In genomic region chr4:85186011-85186410, GRCm38 (mm10) we compare ENCODE assay signal across 13 mouse cellular contexts. TPM values are rescaled to one million over a fixed set of nuclear protein-coding genes. Genes with fewer than 3 reads are reported as not detected.
A peak's percentile ranks its signal among the peaks of the same experiment; 100 is the strongest.
DNase-seq lines count a peak whose midpoint lies in the region; ATAC-seq and TF ChIP-seq lines count a peak whose summit lies in the region.
"Had no signal": no experiment of that assay in that cellular context is flagged by ENCODE, and none has a peak within 500 bp of the region (broad histone marks: within the 10 kb centered on the region; RNA-seq: fewer than 3 reads in every experiment).

No protein-coding gene starts in this region.

- no peak for ATAC-seq in embryonic facial prominence, embryonic 11.5 days (replicated peaks; ENCODE audit: insufficient number of reproducible peaks, low FRiP score, low TSS enrichment, low read depth)
- no peak for ATAC-seq in liver, embryonic 12.5 days

- 50% methylated on average over 4 of the region's 4 CpGs for WGBS in embryonic facial prominence, embryonic 11.5 days
- WGBS in embryonic facial prominence, embryonic 10.5 days = 52% methylated on average over 4 of the region's 4 CpGs
- WGBS in liver, adult 2 months = 58% methylated on average over 4 of the region's 4 CpGs
- 42% methylated on average over 4 of the region's 4 CpGs for WGBS in liver, embryonic 12.5 days (ENCODE audit: insufficient replicate concordance)
- 60% methylated on average over 4 of the region's 4 CpGs for WGBS in limb, embryonic 10.5 days

- TF ChIP-seq CTCF in liver, adult 2 months (IDR thresholded peaks at IDR 0.05; ENCODE audit: low read depth, low read length) = peak; percentile 37; the same call in 1 of the 2 replicates
- TF ChIP-seq CTCF in embryonic fibroblast, embryonic 13.5 days (IDR thresholded peaks at IDR 0.05; ENCODE audit: borderline replicate concordance, insufficient read depth, low read length) = peak; percentile 46; the same call in 1 of the 2 replicates

- H3K4me2 ChIP-seq in embryonic facial prominence, embryonic 11.5 days (ENCODE audit: low read depth, low read length) = no peak overlapping the region
- no peak overlapping the region for H3K4me2 ChIP-seq in liver, embryonic 12.5 days

- TF ChIP-seq POLR2A in liver, adult 2 months (IDR thresholded peaks at IDR 0.05; ENCODE audit: extremely low read depth, insufficient read depth, low read length) = no peak
- no peak for TF ChIP-seq POLR2A in embryonic fibroblast, embryonic 13.5 days (IDR thresholded peaks at IDR 0.05; ENCODE audit: low read depth, low read length)

- no peaks in the 10 kb centered on the region for H3K4me1 ChIP-seq in embryonic facial prominence, embryonic 11.5 days (ENCODE audit: control insufficient read depth, insufficient read depth, low read length)
- no peaks in the 10 kb centered on the region for H3K4me1 ChIP-seq in embryonic facial prominence, embryonic 10.5 days
- H3K4me1 ChIP-seq in liver, adult 2 months (ENCODE audit: control insufficient read depth, insufficient read depth, low read length) = no peaks in the 10 kb centered on the region
- H3K4me1 ChIP-seq in liver, embryonic 12.5 days = no peaks in the 10 kb centered on the region
- no peaks in the 10 kb centered on the region for H3K4me1 ChIP-seq in embryonic fibroblast, embryonic 13.5 days (ENCODE audit: control insufficient read depth, insufficient read depth, low read length)
- H3K4me1 ChIP-seq in limb, embryonic 10.5 days = no peaks in the 10 kb centered on the region
- H3K4me1 ChIP-seq: megakaryocyte, embryonic 14.5 days had no signal

- peak; percentile 26 for DNase-seq in embryonic facial prominence, embryonic 11.5 days (ENCODE audit: low spot score)
- DNase-seq in embryonic facial prominence, embryonic 10.5 days (ENCODE audit: low spot score) = no peak
- DNase-seq in liver, adult 2 months (ENCODE audit: extremely low read depth, low read depth, low spot score) = no peak
- DNase-seq in ES-CJ7 (ENCODE audit: low read depth, low spot score) = peak; percentile 67
- DNase-seq in limb, embryonic 10.5 days (ENCODE audit: low spot score) = no peak
- DNase-seq in urinary bladder, adult 18-20 months (ENCODE audit: low spot score in 2 of 2) = no peak
- DNase-seq: cerebellum, adult 11 months; gastrocnemius, postnatal 14 days had no signal

- no peaks in the 10 kb centered on the region for H3K27me3 ChIP-seq in embryonic facial prominence, embryonic 11.5 days (ENCODE audit: control insufficient read depth, insufficient read depth, low read length)
- no peaks in the 10 kb centered on the region for H3K27me3 ChIP-seq in embryonic facial prominence, embryonic 10.5 days (replicated peaks; ENCODE audit: low read depth, poor library complexity, severe bottlenecking)
- no peaks in the 10 kb centered on the region for H3K27me3 ChIP-seq in liver, adult 2 months (ENCODE audit: control insufficient read depth, insufficient read depth, low read length)
- H3K27me3 ChIP-seq in liver, embryonic 12.5 days (replicated peaks) = no peaks in the 10 kb centered on the region
- no peaks in the 10 kb centered on the region for H3K27me3 ChIP-seq in limb, embryonic 10.5 days (ENCODE audit: low read depth, poor library complexity, severe bottlenecking)
- H3K27me3 ChIP-seq: megakaryocyte, embryonic 14.5 days had no signal

- no peaks in the 10 kb centered on the region for H3K79me2 ChIP-seq in liver, adult 2 months (ENCODE audit: control insufficient read depth, insufficient read depth, low read length)

- H3K27ac ChIP-seq in embryonic facial prominence, embryonic 11.5 days (replicated peaks; ENCODE audit: low read depth, low read length) = no peak overlapping the region
- no peak overlapping the region for H3K27ac ChIP-seq in embryonic facial prominence, embryonic 10.5 days (replicated peaks)
- no peak overlapping the region for H3K27ac ChIP-seq in liver, adult 2 months (replicated peaks; ENCODE audit: insufficient read depth, low read depth, low read length)
- no peak overlapping the region for H3K27ac ChIP-seq in liver, embryonic 12.5 days
- no peak overlapping the region for H3K27ac ChIP-seq in embryonic fibroblast, embryonic 13.5 days (ENCODE audit: insufficient read depth, low read length)
- no peak overlapping the region for H3K27ac ChIP-seq in limb, embryonic 10.5 days

- H3K4me3 ChIP-seq in embryonic facial prominence, embryonic 11.5 days (ENCODE audit: low read depth, low read length) = no peak overlapping the region
- no peak overlapping the region for H3K4me3 ChIP-seq in embryonic facial prominence, embryonic 10.5 days
- H3K4me3 ChIP-seq in liver, adult 2 months (ENCODE audit: insufficient read depth, low read depth, low read length) = no peak overlapping the region
- H3K4me3 ChIP-seq in liver, embryonic 12.5 days = no peak overlapping the region
- H3K4me3 ChIP-seq in embryonic fibroblast, embryonic 13.5 days (ENCODE audit: insufficient read depth, low read length) = no peak overlapping the region
- no peak overlapping the region for H3K4me3 ChIP-seq in limb, embryonic 10.5 days
- H3K4me3 ChIP-seq: megakaryocyte, embryonic 14.5 days had no signal

- no peaks in the 10 kb centered on the region for H3K9me3 ChIP-seq in embryonic facial prominence, embryonic 11.5 days (replicated peaks; ENCODE audit: control insufficient read depth, low read length)
- no peaks in the 10 kb centered on the region for H3K9me3 ChIP-seq in embryonic facial prominence, embryonic 10.5 days
- no peaks in the 10 kb centered on the region for H3K9me3 ChIP-seq in liver, embryonic 12.5 days (replicated peaks)
- H3K9me3 ChIP-seq in limb, embryonic 10.5 days (replicated peaks) = no peaks in the 10 kb centered on the region

- H3K36me3 ChIP-seq in embryonic facial prominence, embryonic 11.5 days (replicated peaks; ENCODE audit: control insufficient read depth, insufficient read depth, low read depth, low read length) = no peaks in the 10 kb centered on the region
- no peaks in the 10 kb centered on the region for H3K36me3 ChIP-seq in embryonic facial prominence, embryonic 10.5 days (replicated peaks)
- H3K36me3 ChIP-seq in liver, adult 2 months (ENCODE audit: control insufficient read depth, insufficient read depth, low read length) = no peaks in the 10 kb centered on the region
- H3K36me3 ChIP-seq in liver, embryonic 12.5 days = no peaks in the 10 kb centered on the region
- no peaks in the 10 kb centered on the region for H3K36me3 ChIP-seq in limb, embryonic 10.5 days

- no peak overlapping the region for H3K9ac ChIP-seq in embryonic facial prominence, embryonic 11.5 days (replicated peaks; ENCODE audit: low read length)
- H3K9ac ChIP-seq in liver, adult 2 months (ENCODE audit: low read depth, low read length) = no peak overlapping the region
- H3K9ac ChIP-seq in liver, embryonic 12.5 days = no peak overlapping the region

RNA-seq across cellular contexts. Expression of gene Sh3gl2, which starts 18.9 kb away (rescaled TPM):
- 4.7 and 5.2 TPM in 2 replicates for polyA plus RNA-seq in embryonic facial prominence, embryonic 11.5 days (2014; fragmentation: Nextera tagmentation; extraction: Ambion mirVana)
- 3.0 and 3.1 TPM in 2 replicates for polyA plus RNA-seq in embryonic facial prominence, embryonic 10.5 days (2016; fragmentation: Nextera tagmentation; extraction: Ambion mirVana)
- total RNA-seq in liver, adult 2 months (2014; rRNA removed) = 0.09 TPM in 1 of 2 replicates, not detected in the other
- not detected in 2 replicates for polyA plus RNA-seq in liver, adult 2 months (2012; rRNA removed)
- 0.17 and 0.18 TPM in 2 replicates for polyA plus RNA-seq in liver, embryonic 12.5 days (2016; fragmentation: Nextera tagmentation; extraction: Ambion mirVana)
- polyA plus RNA-seq in embryonic fibroblast, embryonic 13.5 days (2011; ENCODE audit: insufficient read length, low read depth, missing spikeins) = 0.28 TPM in 1 of 2 replicates, not detected in the other
- 0.51 and 0.60 TPM in 2 replicates for polyA plus RNA-seq in limb, embryonic 10.5 days (2016; fragmentation: Nextera tagmentation; extraction: Ambion mirVana)
- total RNA-seq: hematopoietic stem cell, adult 5-6 weeks had no signal
- polyA plus RNA-seq: C2C12 had no signal

Comparison
In these comparisons a context has a peak if more than half of its experiments do, and no peak if none do; other contexts are left out.
1. DNase-seq: peak in embryonic facial prominence, embryonic 11.5 days (single experiment) and ES-CJ7 (single experiment); none in embryonic facial prominence, embryonic 10.5 days (single experiment), liver, adult 2 months (single experiment), limb, embryonic 10.5 days (single experiment) and urinary bladder, adult 18-20 months (0 of 2).